Mouse (Mus musculus) lung, adult 2 months (tissue): Measurements from ENCODE around the gene Ttll11. TPM values are rescaled to one million over a fixed set of nuclear protein-coding genes. Genes with fewer than 3 reads are reported as not detected.

Experiments used
- DNase-seq: peaks from one replicate; pipeline ENCODE4 v3.0.0; 2022
- H3K4me1 ChIP-seq: fragments of 200-500 bp; 2 replicates; pipeline ENCODE4 v1.6.1; 2011; ENCODE audit warnings: low read length; ENCODE audit not compliant: control insufficient read depth, insufficient read depth
- H3K4me3 ChIP-seq: fragments of 200-500 bp; replicated peaks from 2 replicates; pipeline ENCODE3; 2011; ENCODE audit warnings: low read depth, mild to moderate bottlenecking, control low read depth, low read length; ENCODE audit errors: extremely low read depth
- CTCF ChIP-seq: fragments of 200-500 bp; IDR thresholded peaks from 2 replicates; pipeline ENCODE4 v1.5.1; 2011; ENCODE audit warnings: mild to moderate bottlenecking, low read length, control low read depth; ENCODE audit not compliant: insufficient read depth
- POLR2A ChIP-seq: fragments of 200-500 bp; IDR thresholded peaks from 2 replicates; pipeline ENCODE4 v1.6.1; 2011; ENCODE audit warnings: low read depth, mild to moderate bottlenecking, control low read depth, low read length, borderline replicate concordance; ENCODE audit errors: extremely low read depth
- WGBS: fragments of 180-500 bp; shearing (Covaris S2); methylation state at CpG from one replicate; pipeline ENCODE4 v1.1.7; 2018; 5-methylcytosine and 5-hydroxymethylcytosine counted together
- polyA plus RNA-seq: library from polyadenylated mRNA; depleted of rRNA; stranded (reverse); fragments of >200 nt; gene quantifications from 2 replicates; pipeline ENCODE4 v1.2.3, GENCODE M21; 2012

The Ttll11 gene
- polyA plus RNA-seq, 1 experiment, result 1.7 TPM

GRCm38 (mm10) chr2:35935045-35935444 lies 44.7 kb downstream of the Ttll11 start:
- Histone ChIP-seq H3K4me1 (no peaks in the 10 kb centered on the region), H3K4me3 (no peak overlapping the region)
- no peak for DNase-seq
- WGBS, result 62% methylated on average over 5 of the region's 5 CpGs
- TF ChIP-seq CTCF (no peak), POLR2A (no peak)

- no peak overlapping the region for H3K4me3 ChIP-seq
- no peaks in the 10 kb centered on the region for H3K4me1 ChIP-seq
- TF ChIP-seq POLR2A (no peak), CTCF (no peak)
- 87% methylated on average over 13 of the region's 13 CpGs for WGBS
- no peak for DNase-seq
Measured at GRCm38 (mm10) chr2:35933116-35933515, 46.6 kb downstream of the Ttll11 start.

DNA sequence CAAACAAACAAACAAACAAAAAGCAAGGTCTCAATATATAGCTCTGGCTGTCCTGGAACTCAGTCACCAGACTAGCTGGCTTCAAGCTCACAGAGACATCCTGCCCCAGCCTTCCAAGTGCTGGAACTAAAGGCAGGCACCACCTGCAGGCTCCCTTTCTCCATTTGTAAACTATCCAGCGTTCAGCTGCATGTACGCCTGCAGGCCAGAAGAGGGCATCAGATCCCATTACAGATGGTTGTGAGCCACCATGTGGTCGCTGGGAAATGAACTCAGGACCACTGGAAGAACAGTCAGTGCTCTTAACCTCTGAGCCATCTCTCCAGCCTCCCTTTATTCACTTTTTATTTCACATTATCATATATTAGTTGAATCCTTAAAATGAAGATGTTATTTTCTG lies 48.1 kb downstream of the Ttll11 start:
- H3K4me3 ChIP-seq, result no peak overlapping the region
- TF ChIP-seq CTCF (peak; percentile 21; the same call in 1 of the 2 replicates), POLR2A (no peak)
- no peaks in the 10 kb centered on the region for H3K4me1 ChIP-seq
- WGBS, result 79% methylated on average over 3 of the region's 3 CpGs
- DNase-seq, result no peak

GRCm38 (mm10) chr2:35930498-35931149 lies 49.1 kb downstream of the Ttll11 start:
- DNase-seq, result peak; percentile 66
- 29% methylated on average over 11 of the region's 11 CpGs for WGBS
- no peak overlapping the region for H3K4me3 ChIP-seq
- H3K4me1 ChIP-seq, result no peaks in the 10 kb centered on the region
- TF ChIP-seq CTCF (peak; percentile 76), POLR2A (no peak)

GRCm38 (mm10) chr2:35928133-35928532 lies 51.6 kb downstream of the Ttll11 start:
- no peak overlapping the region for H3K4me3 ChIP-seq
- DNase-seq, result no peak
- TF ChIP-seq POLR2A (no peak), CTCF (no peak)
- 61% methylated on average over 6 of the region's 6 CpGs for WGBS
- no peaks in the 10 kb centered on the region for H3K4me1 ChIP-seq

- 73% methylated on average over 4 of the region's 4 CpGs for WGBS
- no peak for DNase-seq
- H3K4me1 ChIP-seq, result no peaks in the 10 kb centered on the region
- no peak overlapping the region for H3K4me3 ChIP-seq
- no peak for TF ChIP-seq CTCF
- TF ChIP-seq POLR2A, result no peak
Measured at GRCm38 (mm10) chr2:35924947-35925346, 54.8 kb downstream of the Ttll11 start.

DNA sequence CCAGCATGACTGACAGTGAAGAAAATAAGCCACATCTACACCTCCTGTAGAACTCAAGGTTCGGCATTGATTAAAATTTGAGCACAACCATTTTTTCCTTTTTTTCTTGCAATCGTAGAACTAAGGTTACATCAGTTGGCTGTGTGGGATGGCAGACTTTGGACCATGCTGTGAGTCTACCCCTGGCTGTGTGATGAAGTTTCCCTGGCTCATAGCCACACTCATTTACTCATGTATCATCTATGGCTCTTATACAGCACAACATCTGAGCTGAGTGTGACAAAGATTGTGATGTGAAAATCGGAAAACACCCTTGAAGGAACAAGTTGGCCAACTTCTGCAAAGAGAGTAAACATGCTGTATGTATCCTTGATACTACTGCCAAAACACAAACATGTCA lies 56.8 kb downstream of the Ttll11 start:
- TF ChIP-seq CTCF, result no peak
- TF ChIP-seq POLR2A, result no peak
- WGBS, result 75% methylated on average over 3 of the region's 3 CpGs
- H3K4me3 ChIP-seq, result no peak overlapping the region
- no peak for DNase-seq
- no peaks in the 10 kb centered on the region for H3K4me1 ChIP-seq

DNA sequence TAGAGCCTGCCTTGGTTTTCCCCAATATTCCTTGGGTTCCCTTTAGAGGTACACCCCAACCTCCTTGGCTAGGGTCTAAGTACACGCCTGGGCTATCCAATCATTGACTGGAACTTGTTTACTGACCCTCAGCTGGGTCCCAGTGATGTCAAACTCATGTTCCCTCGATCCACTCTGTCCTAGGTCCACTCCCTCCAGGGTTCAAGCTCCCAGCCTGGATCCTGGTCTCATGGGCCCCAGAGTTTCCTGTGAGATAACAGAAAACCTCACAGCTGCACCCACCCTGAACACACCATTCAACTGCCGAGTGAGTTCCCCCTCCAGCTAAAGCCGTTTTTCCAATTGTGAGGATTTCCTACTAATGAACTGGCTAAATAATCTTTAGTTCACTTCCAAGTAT lies 67.6 kb downstream of the Ttll11 start:
- 53% methylated on average over 4 of the region's 4 CpGs for WGBS
- DNase-seq, result no peak
- Histone ChIP-seq H3K4me3 (no peak overlapping the region), H3K4me1 (no peaks in the 10 kb centered on the region)
- TF ChIP-seq POLR2A, result no peak
- no peak for TF ChIP-seq CTCF

DNA sequence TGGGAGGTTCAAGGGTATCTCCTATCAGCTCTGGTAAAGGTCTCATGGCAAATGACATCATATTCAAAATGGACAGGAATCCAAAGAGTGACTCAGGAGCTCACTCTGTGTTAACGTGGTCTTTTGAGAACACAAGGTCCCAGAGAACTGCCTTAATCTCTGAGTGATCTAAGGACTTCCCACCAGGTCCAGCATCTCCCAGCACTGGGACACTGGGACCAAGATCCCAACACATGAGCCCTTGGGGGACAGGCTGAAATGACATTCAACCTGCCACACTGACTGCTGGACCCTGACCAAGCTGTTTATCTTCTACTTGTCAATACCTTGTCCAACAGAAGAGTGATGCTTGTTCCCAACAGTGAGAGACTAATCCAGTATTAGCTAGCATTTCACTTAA lies 68.0 kb downstream of the Ttll11 start:
- H3K4me1 ChIP-seq, result no peaks in the 10 kb centered on the region
- DNase-seq, result no peak
- 83% methylated on average over 1 of the region's 1 CpGs for WGBS
- TF ChIP-seq POLR2A (no peak), CTCF (no peak)
- no peak overlapping the region for H3K4me3 ChIP-seq

GRCm38 (mm10) chr2:35910740-35911139 lies 69.0 kb downstream of the Ttll11 start:
- no peak overlapping the region for H3K4me3 ChIP-seq
- TF ChIP-seq POLR2A, result no peak
- no peak for TF ChIP-seq CTCF
- WGBS, result 79% methylated on average over 9 of the region's 9 CpGs
- H3K4me1 ChIP-seq, result 0 out of 2 replicates have a peak, but pooled peaks cover 2% of the 10 kb centered on the region
- DNase-seq, result no peak
